Mouse (Mus musculus) T-helper 1 cell (primary cell): ENCODE results near the gene Mad1l1.

Source experiments
- in situ Hi-C: fragments of 300-600 bp; cut with MboI, MseI; formaldehyde crosslinking; loops from one replicate; pipeline ENCODE4 v1.15.1; 2025; ENCODE audit warnings: high pct_unique_total_duplicates

Gene Mad1l1

DNA sequence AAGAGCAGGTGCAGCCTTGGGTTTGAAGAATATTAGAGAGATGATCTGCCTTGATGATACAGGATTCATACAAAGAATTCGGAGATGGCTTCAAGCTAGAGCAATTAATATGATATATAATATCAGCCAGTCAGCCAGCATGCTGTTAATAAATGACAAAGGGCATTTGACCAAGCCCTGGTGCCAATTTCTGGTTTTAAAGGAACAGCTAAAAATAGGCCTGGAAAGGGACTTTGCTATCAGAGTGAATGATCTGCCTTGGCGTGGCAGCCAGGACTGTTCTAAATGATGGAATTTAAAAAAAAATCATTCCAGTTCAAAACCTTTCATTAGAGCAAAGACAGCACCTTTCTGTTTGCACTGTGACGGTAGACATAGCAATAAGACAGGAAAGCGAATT, 361.6 kb downstream of the Mad1l1 start:
- in situ Hi-C loops: no loop called here
